Mouse (Mus musculus): ENCODE measurements at regions not wholly inside any gene's neighbourhood (a gene's known extent, or its start where the extent isn't known, plus 50 kb on each side); places are given as distances from the start of the nearest gene placed in this dataset.

DNA sequence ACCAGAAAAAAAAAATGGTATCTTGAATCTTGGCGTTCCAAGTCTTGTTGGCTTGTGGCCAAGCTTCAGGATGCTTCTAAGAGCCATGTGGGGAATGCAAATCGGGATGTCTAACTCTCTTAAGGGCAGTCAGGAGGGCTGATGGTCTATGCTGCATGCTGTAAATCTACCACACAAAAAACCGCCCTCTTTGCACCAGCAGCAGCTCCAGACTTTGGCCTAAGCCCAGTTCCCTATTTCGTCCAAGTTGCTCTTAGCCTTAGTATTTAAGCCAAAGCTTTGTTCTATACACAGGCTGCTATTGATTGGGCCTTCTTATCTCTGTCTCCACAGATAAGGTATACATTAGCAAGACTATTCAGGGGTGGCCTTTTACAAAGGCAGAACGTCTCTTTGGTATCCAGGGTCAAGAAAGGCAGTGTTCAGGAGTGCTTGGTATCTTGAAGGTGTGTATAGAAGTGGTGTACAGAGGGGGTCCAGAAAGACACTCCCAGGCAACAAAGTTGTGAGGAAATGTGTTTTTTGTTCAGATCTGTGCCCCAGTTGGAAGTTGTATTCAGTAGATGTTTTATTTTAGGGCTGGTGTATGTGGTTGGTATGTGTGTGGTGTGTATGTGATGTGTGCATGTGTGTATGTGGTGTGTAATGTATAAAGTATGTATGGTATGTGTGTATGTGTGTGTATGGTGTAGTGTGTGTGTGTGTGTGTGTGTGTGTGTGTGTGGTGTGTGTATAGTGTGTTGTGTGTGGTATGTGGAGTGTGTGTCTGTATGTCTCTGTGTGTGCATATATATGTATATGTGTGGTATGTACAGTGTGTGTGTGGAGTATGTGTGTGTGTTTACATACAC is 146.9 kb upstream of the Pik3r1 start:
- Histone ChIP-seq H3K4me3 (ENCODE audit: insufficient read depth, low read depth, low read length) (no peak overlapping the region), H3K9ac (ENCODE audit: low read depth, low read length) (no peak overlapping the region), H3K27me3 (ENCODE audit: control insufficient read depth, insufficient read depth, low read length) (no peaks in the 10 kb centered on the region), H3K79me2 (ENCODE audit: control insufficient read depth, insufficient read depth, low read length) (no peaks in the 10 kb centered on the region), H3K4me1 (ENCODE audit: control insufficient read depth, insufficient read depth, low read length) (peaks cover 14% of the 10 kb centered on the region), H3K36me3 (ENCODE audit: control insufficient read depth, insufficient read depth, low read length) (no peaks in the 10 kb centered on the region), H3K27ac (replicated peaks; ENCODE audit: insufficient read depth, low read depth, low read length) (peak overlapping the region; percentile 68)
- TF ChIP-seq POLR2A (IDR thresholded peaks at IDR 0.05; ENCODE audit: extremely low read depth, insufficient read depth, low read length) (no peak), CTCF (IDR thresholded peaks at IDR 0.05; ENCODE audit: low read depth, low read length) (no peak)
- 15% methylated on average over 5 of the region's 5 CpGs for WGBS
- DNase-seq (ENCODE audit: extremely low read depth, low read depth, low spot score): peak; percentile 88

- Histone ChIP-seq H3K27ac (replicated peaks; ENCODE audit: insufficient read depth, low read depth, low read length) (peak overlapping the region; percentile 68), H3K27me3 (ENCODE audit: control insufficient read depth, insufficient read depth, low read length) (no peaks in the 10 kb centered on the region), H3K36me3 (ENCODE audit: control insufficient read depth, insufficient read depth, low read length) (no peaks in the 10 kb centered on the region), H3K79me2 (ENCODE audit: control insufficient read depth, insufficient read depth, low read length) (no peaks in the 10 kb centered on the region), H3K4me1 (ENCODE audit: control insufficient read depth, insufficient read depth, low read length) (peaks cover 14% of the 10 kb centered on the region), H3K9ac (ENCODE audit: low read depth, low read length) (peak overlapping the region; percentile 4; the same call in 1 of the 2 replicates), H3K4me3 (ENCODE audit: insufficient read depth, low read depth, low read length) (no peak overlapping the region)
- WGBS: 29% methylated on average over 6 of the region's 6 CpGs
- TF ChIP-seq CTCF (IDR thresholded peaks at IDR 0.05; ENCODE audit: low read depth, low read length): no peak
- no peak for TF ChIP-seq POLR2A (IDR thresholded peaks at IDR 0.05; ENCODE audit: extremely low read depth, insufficient read depth, low read length)
- DNase-seq (ENCODE audit: extremely low read depth, low read depth, low spot score): peak; percentile 61
These were observed 147.5 kb upstream of the Pik3r1 start for GRCm38 (mm10) chr13:101915542-101915941.

DNA sequence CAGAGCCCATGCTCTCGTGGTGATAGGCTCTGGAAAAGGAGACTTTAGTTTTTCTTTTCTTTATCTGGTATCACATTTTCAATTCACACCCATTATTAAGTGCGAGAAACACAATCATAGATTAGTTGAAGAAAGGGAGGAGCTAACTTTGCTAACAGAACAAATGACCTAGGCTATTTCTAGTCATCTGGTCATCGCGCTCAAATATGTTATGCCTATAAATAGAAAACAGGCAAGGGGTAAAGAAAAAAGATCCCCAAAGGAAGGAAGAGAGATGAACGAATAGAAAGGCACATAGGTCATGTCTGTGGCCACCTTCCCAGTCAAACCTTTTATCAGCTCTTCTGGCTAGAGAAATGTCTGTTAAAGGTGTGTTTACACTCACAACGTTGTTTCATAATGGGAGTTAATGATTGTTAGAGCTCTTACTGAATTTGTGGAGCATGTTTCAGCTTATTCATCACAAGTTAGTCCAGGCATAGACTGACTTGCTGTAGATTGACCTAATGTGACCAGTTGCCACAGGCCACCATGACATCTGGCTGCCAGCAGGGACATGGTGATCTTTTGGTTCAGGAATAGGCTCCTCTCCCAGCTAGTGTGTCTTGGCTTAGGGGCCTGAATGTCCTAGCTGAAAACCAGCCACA is 148.1 kb upstream of the Pik3r1 start:
- Histone ChIP-seq H3K36me3 (ENCODE audit: control insufficient read depth, insufficient read depth, low read length) (no peaks in the 10 kb centered on the region), H3K79me2 (ENCODE audit: control insufficient read depth, insufficient read depth, low read length) (no peaks in the 10 kb centered on the region), H3K27me3 (ENCODE audit: control insufficient read depth, insufficient read depth, low read length) (no peaks in the 10 kb centered on the region), H3K9ac (ENCODE audit: low read depth, low read length) (no peak overlapping the region), H3K4me1 (ENCODE audit: control insufficient read depth, insufficient read depth, low read length) (peaks cover 14% of the 10 kb centered on the region), H3K4me3 (ENCODE audit: insufficient read depth, low read depth, low read length) (no peak overlapping the region), H3K27ac (replicated peaks; ENCODE audit: insufficient read depth, low read depth, low read length) (peak overlapping the region; percentile 68)
- TF ChIP-seq CTCF (IDR thresholded peaks at IDR 0.05; ENCODE audit: low read depth, low read length) (peak; percentile 38), POLR2A (IDR thresholded peaks at IDR 0.05; ENCODE audit: extremely low read depth, insufficient read depth, low read length) (no peak)
- peak; percentile 100 for DNase-seq (ENCODE audit: extremely low read depth, low read depth, low spot score)
- WGBS: 15% methylated on average over 6 of the region's 6 CpGs

DNA sequence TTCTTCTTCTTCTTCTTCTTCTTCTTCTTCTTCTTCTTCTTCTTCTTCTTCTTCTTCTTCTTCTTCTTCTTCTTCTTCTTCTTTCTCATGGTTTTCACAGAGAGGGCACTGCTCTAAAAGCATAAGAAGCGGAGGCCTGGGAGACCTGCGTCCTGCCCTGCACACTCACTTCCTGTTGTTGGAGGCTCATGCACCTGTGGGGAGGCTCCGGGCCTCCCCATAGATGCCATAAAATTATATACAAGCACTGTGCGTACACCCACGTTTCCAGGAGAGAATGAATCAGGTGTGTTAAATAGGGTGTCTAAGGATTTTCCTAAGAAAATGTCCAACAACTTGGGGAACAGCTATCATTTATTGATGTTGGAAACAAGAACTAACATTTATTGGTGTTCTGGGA is 148.9 kb upstream of the Pik3r1 start:
- no peak for TF ChIP-seq POLR2A (IDR thresholded peaks at IDR 0.05; ENCODE audit: extremely low read depth, insufficient read depth, low read length)
- TF ChIP-seq CTCF (IDR thresholded peaks at IDR 0.05; ENCODE audit: low read depth, low read length): no peak
- peak overlapping the region; percentile 34; the same call in 1 of the 2 replicates for H3K27ac ChIP-seq (replicated peaks; ENCODE audit: insufficient read depth, low read depth, low read length)
- no peaks in the 10 kb centered on the region for H3K27me3 ChIP-seq (ENCODE audit: control insufficient read depth, insufficient read depth, low read length)
- H3K4me1 ChIP-seq (ENCODE audit: control insufficient read depth, insufficient read depth, low read length): peaks cover 14% of the 10 kb centered on the region
- 95% methylated on average over 5 of the region's 5 CpGs for WGBS
- no peak overlapping the region for H3K9ac ChIP-seq (ENCODE audit: low read depth, low read length)
- H3K79me2 ChIP-seq (ENCODE audit: control insufficient read depth, insufficient read depth, low read length): no peaks in the 10 kb centered on the region
- no peaks in the 10 kb centered on the region for H3K36me3 ChIP-seq (ENCODE audit: control insufficient read depth, insufficient read depth, low read length)
- peak; percentile 42 for DNase-seq (ENCODE audit: extremely low read depth, low read depth, low spot score)
- H3K4me3 ChIP-seq (ENCODE audit: insufficient read depth, low read depth, low read length): no peak overlapping the region

DNA sequence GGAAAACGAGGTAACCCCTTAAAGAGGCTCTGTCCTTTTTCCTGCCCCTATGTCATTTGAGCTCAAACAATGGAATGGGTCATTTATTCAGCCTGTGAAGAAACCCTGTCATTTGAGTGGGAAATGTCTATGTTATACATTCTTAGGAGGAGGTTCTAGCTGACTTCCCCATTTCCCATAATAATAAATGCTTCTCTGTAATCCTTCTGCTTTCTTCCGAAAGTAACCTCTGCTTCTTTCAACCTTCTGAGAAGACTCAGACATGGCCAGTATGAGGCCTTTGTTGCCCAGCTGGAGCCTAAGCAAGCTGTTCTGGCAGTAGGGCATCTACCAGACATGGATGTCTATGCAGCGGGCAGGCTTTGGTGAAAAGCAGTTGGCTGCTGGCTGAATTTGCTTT is 150.2 kb upstream of the Pik3r1 start:
- Histone ChIP-seq H3K36me3 (ENCODE audit: control insufficient read depth, insufficient read depth, low read length) (no peaks in the 10 kb centered on the region), H3K9ac (ENCODE audit: low read depth, low read length) (no peak overlapping the region), H3K27me3 (ENCODE audit: control insufficient read depth, insufficient read depth, low read length) (no peaks in the 10 kb centered on the region), H3K4me1 (ENCODE audit: control insufficient read depth, insufficient read depth, low read length) (peaks cover 14% of the 10 kb centered on the region), H3K27ac (replicated peaks; ENCODE audit: insufficient read depth, low read depth, low read length) (no peak overlapping the region), H3K4me3 (ENCODE audit: insufficient read depth, low read depth, low read length) (no peak overlapping the region), H3K79me2 (ENCODE audit: control insufficient read depth, insufficient read depth, low read length) (no peaks in the 10 kb centered on the region)
- TF ChIP-seq POLR2A (IDR thresholded peaks at IDR 0.05; ENCODE audit: extremely low read depth, insufficient read depth, low read length) (no peak), CTCF (IDR thresholded peaks at IDR 0.05; ENCODE audit: low read depth, low read length) (no peak)
- 84% methylated on average over 3 of the region's 3 CpGs for WGBS
- DNase-seq (ENCODE audit: extremely low read depth, low read depth, low spot score): no peak

All from liver, adult 2 months (tissue).